Mouse (Mus musculus) testis, postnatal 14 days (tissue): Measurements from ENCODE around the gene H2-T22.
"Not testable (repeated sequence)": the region's sequence is repeated elsewhere in the genome, so short reads cannot be mapped to it uniquely, and the experiment has no call there.

Experiments
- DNase-seq: peaks from one replicate; pipeline ENCODE4 v3.0.0; 2021; ENCODE audit warnings: low spot score

The H2-T22 gene

GRCm38 (mm10) chr17:36030046-36030702, 12.4 kb downstream of the H2-T22 start:
- not testable (repeated sequence) for DNase-seq

GRCm38 (mm10) chr17:36028879-36029619, 13.5 kb downstream of the H2-T22 start:
- no peak for DNase-seq

GRCm38 (mm10) chr17:36027663-36028062, 14.9 kb downstream of the H2-T22 start:
- no peak for DNase-seq

GRCm38 (mm10) chr17:36025901-36026300, 16.6 kb downstream of the H2-T22 start:
- no peak for DNase-seq

GRCm38 (mm10) chr17:36025197-36025596, 17.4 kb downstream of the H2-T22 start:
- DNase-seq, result no peak

GRCm38 (mm10) chr17:36023710-36024654, 18.6 kb downstream of the H2-T22 start:
- peak; percentile 45 for DNase-seq

- no peak for DNase-seq
Observed at GRCm38 (mm10) chr17:36022922-36023321, 19.6 kb downstream of the H2-T22 start.

- DNase-seq, result no peak
Observed at GRCm38 (mm10) chr17:36022098-36022497, 20.4 kb downstream of the H2-T22 start.

- no peak for DNase-seq
Observed at GRCm38 (mm10) chr17:36021309-36021708, 21.2 kb downstream of the H2-T22 start.

GRCm38 (mm10) chr17:36020191-36021073, 22.1 kb downstream of the H2-T22 start, which contains the start of gene H2-T24:
Gene H2-T24, minus strand, starts transcription at chr17:36020560.
- peak; percentile 48 for DNase-seq

GRCm38 (mm10) chr17:36019519-36019918, 23.0 kb downstream of the H2-T22 start:
- DNase-seq, result no peak

- DNase-seq, result no peak
Observed at GRCm38 (mm10) chr17:36018979-36019378, 23.6 kb downstream of the H2-T22 start.

- no peak for DNase-seq
Observed at GRCm38 (mm10) chr17:36017046-36017445, 25.5 kb downstream of the H2-T22 start.

- no peak for DNase-seq
Observed at GRCm38 (mm10) chr17:36014977-36015376, 27.6 kb downstream of the H2-T22 start.

GRCm38 (mm10) chr17:36004409-36004808, 38.1 kb downstream of the H2-T22 start:
- not testable (repeated sequence) for DNase-seq

- no peak for DNase-seq
Observed at GRCm38 (mm10) chr17:36003331-36003730, 39.2 kb downstream of the H2-T22 start.

- DNase-seq, result no peak
Observed at GRCm38 (mm10) chr17:36001966-36002365, 40.6 kb downstream of the H2-T22 start.

GRCm38 (mm10) chr17:36001121-36001897, 41.2 kb downstream of the H2-T22 start:
- no peak for DNase-seq

GRCm38 (mm10) chr17:36000349-36000748, 42.2 kb downstream of the H2-T22 start:
- no peak for DNase-seq

GRCm38 (mm10) chr17:35999356-35999755, 43.2 kb downstream of the H2-T22 start:
- no peak for DNase-seq
